Mouse (Mus musculus) kidney, embryonic 14.5 days (tissue): ENCODE data around the gene Cldn19. TPM values are rescaled to one million over a fixed set of nuclear protein-coding genes. Genes with fewer than 3 reads are reported as not detected.

Source experiments
- ATAC-seq: fragments of 200-750 bp; cut with Nextera tagmentation; 2 replicates; pipeline ENCODE4 v1.8.0; 2017; ENCODE audit warnings: moderate number of reproducible peaks, mild to moderate bottlenecking, moderate TSS enrichment, moderate library complexity; ENCODE audit not compliant: low FRiP score, low TSS enrichment
- H3K27ac ChIP-seq: fragments of 300-500 bp; sonication (generic); 2 replicates; pipeline ENCODE4 v1.5.1; 2014; ENCODE audit warnings: low read depth, mild to moderate bottlenecking, low read length, moderate library complexity, mixed read lengths
- H3K27me3 ChIP-seq: fragments of 300-500 bp; sonication (generic); 2 replicates; pipeline ENCODE4 v1.6.1; 2014; ENCODE audit warnings: mild to moderate bottlenecking, low read length; ENCODE audit not compliant: control insufficient read depth, insufficient read depth
- H3K36me3 ChIP-seq: fragments of 300-500 bp; sonication (generic); 2 replicates; pipeline ENCODE4 v1.6.1; 2014; ENCODE audit warnings: low read length, mixed read lengths; ENCODE audit not compliant: control insufficient read depth, insufficient read depth
- H3K4me1 ChIP-seq: fragments of 300-500 bp; sonication (generic); 2 replicates; pipeline ENCODE4 v1.6.1; 2014; ENCODE audit warnings: low read length, mixed read lengths; ENCODE audit not compliant: control insufficient read depth, insufficient read depth
- H3K4me2 ChIP-seq: fragments of 300-500 bp; sonication (generic); replicated peaks from 2 replicates; pipeline ENCODE4 v1.6.1; 2014; ENCODE audit warnings: low read depth, mild to moderate bottlenecking, low read length
- H3K4me3 ChIP-seq: fragments of 300-500 bp; sonication (generic); 2 replicates; pipeline ENCODE4 v1.5.1; 2014; ENCODE audit warnings: mild to moderate bottlenecking, low read length
- H3K9ac ChIP-seq: fragments of 300-500 bp; sonication (generic); 2 replicates; pipeline ENCODE4 v1.6.1; 2014; ENCODE audit warnings: low read depth, mild to moderate bottlenecking, low read length, moderate library complexity
- H3K9me3 ChIP-seq: fragments of 300-500 bp; sonication (generic); 2 replicates; pipeline ENCODE4 v1.6.1; 2016; ENCODE audit warnings: low read length; ENCODE audit not compliant: control insufficient read depth
- whole genome bisulfite sequencing: fragments of 180-500 bp; shearing (Covaris S2); extraction: QIAGEN DNeasy Blood & Tissue Kit; methylation state at CpG from one replicate; pipeline ENCODE4 v1.1.7; 2014; 5-methylcytosine and 5-hydroxymethylcytosine counted together
- polyA plus RNA-seq: library from polyadenylated mRNA; unstranded; fragments of >200 nt; fragmentation: Nextera tagmentation; extraction: Ambion mirVana; gene quantifications from 2 replicates; pipeline ENCODE4 v1.2.1, GENCODE M21; 2014

Cldn19 gene
- polyA plus RNA-seq, 1 experiment from 2014 or later: 10.4 TPM

GRCm38 (mm10) chr4:119245961-119246360 is 9.3 kb upstream of the Cldn19 start:
- Histone ChIP-seq H3K9ac (no peak overlapping the region), H3K27me3 (no peaks in the 10 kb centered on the region), H3K4me2 (no peak overlapping the region), H3K4me3 (no peak overlapping the region), H3K9me3 (no peaks in the 10 kb centered on the region), H3K36me3 (peaks cover 37% of the 10 kb centered on the region), H3K4me1 (no peaks in the 10 kb centered on the region), H3K27ac (no peak overlapping the region)
- WGBS: 82% methylated on average over 9 of the region's 9 CpGs
- no peak for ATAC-seq

- Histone ChIP-seq H3K9ac (no peak overlapping the region), H3K36me3 (peaks cover 29% of the 10 kb centered on the region), H3K27me3 (no peaks in the 10 kb centered on the region), H3K27ac (no peak overlapping the region), H3K4me3 (no peak overlapping the region), H3K9me3 (no peaks in the 10 kb centered on the region), H3K4me1 (no peaks in the 10 kb centered on the region), H3K4me2 (no peak overlapping the region)
- WGBS: 76% methylated on average over 14 of the region's 14 CpGs
- ATAC-seq: no peak
Observed at GRCm38 (mm10) chr4:119246688-119247225, 8.5 kb upstream of the Cldn19 start.

- Histone ChIP-seq H3K4me2 (no peak overlapping the region), H3K9me3 (no peaks in the 10 kb centered on the region), H3K36me3 (peaks cover 20% of the 10 kb centered on the region), H3K9ac (peak overlapping the region; percentile 34; the same call in 1 of the 2 replicates), H3K27me3 (no peaks in the 10 kb centered on the region), H3K27ac (0 out of 2 replicates have a peak overlapping the region, but pooled peaks have one; percentile 17), H3K4me1 (0 out of 2 replicates have a peak, but pooled peaks cover 3% of the 10 kb centered on the region), H3K4me3 (no peak overlapping the region)
- 31% methylated on average over 13 of the region's 13 CpGs for WGBS
- peak; percentile 59 for ATAC-seq
Observed at GRCm38 (mm10) chr4:119247462-119248235, 7.6 kb upstream of the Cldn19 start.

- 72% methylated on average over 11 of the region's 11 CpGs for WGBS
- Histone ChIP-seq H3K4me2 (no peak overlapping the region), H3K27ac (no peak overlapping the region), H3K4me3 (no peak overlapping the region), H3K4me1 (0 out of 2 replicates have a peak, but pooled peaks cover 3% of the 10 kb centered on the region), H3K9me3 (no peaks in the 10 kb centered on the region), H3K36me3 (peaks cover 20% of the 10 kb centered on the region), H3K9ac (no peak overlapping the region), H3K27me3 (no peaks in the 10 kb centered on the region)
- no peak for ATAC-seq
Observed at GRCm38 (mm10) chr4:119248407-119248965, 6.7 kb upstream of the Cldn19 start.

- WGBS: 47% methylated on average over 7 of the region's 7 CpGs
- Histone ChIP-seq H3K36me3 (peaks cover 10% of the 10 kb centered on the region), H3K27ac (peak overlapping the region; percentile 80; the same call in 1 of the 2 replicates), H3K9me3 (no peaks in the 10 kb centered on the region), H3K27me3 (no peaks in the 10 kb centered on the region), H3K4me1 (peaks cover 22% of the 10 kb centered on the region), H3K4me2 (no peak overlapping the region), H3K4me3 (no peak overlapping the region), H3K9ac (no peak overlapping the region)
- ATAC-seq: no peak
Observed at GRCm38 (mm10) chr4:119252025-119252808, 3.0 kb upstream of the Cldn19 start.

GRCm38 (mm10) chr4:119254012-119254618 is 1.1 kb upstream of the Cldn19 start:
- Histone ChIP-seq H3K27ac (peak overlapping the region; percentile 80; the same call in 1 of the 2 replicates), H3K36me3 (no peaks in the 10 kb centered on the region), H3K4me1 (peaks cover 26% of the 10 kb centered on the region), H3K9ac (no peak overlapping the region), H3K4me3 (no peak overlapping the region), H3K27me3 (no peaks in the 10 kb centered on the region), H3K4me2 (no peak overlapping the region), H3K9me3 (no peaks in the 10 kb centered on the region)
- 41% methylated on average over 9 of the region's 9 CpGs for WGBS
- peak; percentile 79 for ATAC-seq

GRCm38 (mm10) chr4:119257083-119257482 is 1.9 kb downstream of the Cldn19 start:
- H3K4me3 ChIP-seq: no peak overlapping the region
- no peak overlapping the region for H3K27ac ChIP-seq
- no peak overlapping the region for H3K4me2 ChIP-seq

GRCm38 (mm10) chr4:119259344-119260254 is 4.4 kb downstream of the Cldn19 start:
- no peak overlapping the region for H3K9ac ChIP-seq
- WGBS: 83% methylated on average over 15 of the region's 15 CpGs
- no peak for ATAC-seq

More at GRCm38 (mm10) chr4:119257083-119257482, 1.9 kb downstream of the Cldn19 start:
- Histone ChIP-seq H3K9me3 (no peaks in the 10 kb centered on the region), H3K9ac (no peak overlapping the region), H3K36me3 (no peaks in the 10 kb centered on the region), H3K4me1 (peaks cover 31% of the 10 kb centered on the region), H3K27me3 (no peaks in the 10 kb centered on the region)
- no peak for ATAC-seq
- 83% methylated on average over 6 of the region's 6 CpGs for WGBS

More at GRCm38 (mm10) chr4:119259344-119260254, 4.4 kb downstream of the Cldn19 start:
- no peak overlapping the region for H3K4me2 ChIP-seq
- H3K27me3 ChIP-seq: no peaks in the 10 kb centered on the region
- H3K27ac ChIP-seq: no peak overlapping the region
- H3K4me1 ChIP-seq: peaks cover 17% of the 10 kb centered on the region
- H3K4me3 ChIP-seq: no peak overlapping the region
- no peaks in the 10 kb centered on the region for H3K36me3 ChIP-seq
- no peaks in the 10 kb centered on the region for H3K9me3 ChIP-seq
